Mouse (Mus musculus) hindbrain, embryonic 11.5 days (tissue): ENCODE data around the gene Hmga2. TPM values are rescaled to one million over a fixed set of nuclear protein-coding genes. Genes with fewer than 3 reads are reported as not detected.

Experiments
- ATAC-seq: fragments of 200-750 bp; cut with Nextera tagmentation; 2 replicates; pipeline ENCODE4 v1.8.0; 2017; ENCODE audit warnings: mild to moderate bottlenecking, moderate TSS enrichment, moderate library complexity; ENCODE audit not compliant: low FRiP score
- DNase-seq: peaks from one replicate; pipeline ENCODE4 v3.0.0-alpha.2; 2015; ENCODE audit warnings: low spot score
- H3K27ac ChIP-seq: fragments of 300-500 bp; sonication (generic); 2 replicates; pipeline ENCODE4 v1.5.1; 2014; ENCODE audit warnings: mild to moderate bottlenecking, low read depth, low read length
- H3K27me3 ChIP-seq: fragments of 300-500 bp; sonication (generic); 2 replicates; pipeline ENCODE4 v1.6.1; 2014; ENCODE audit warnings: mild to moderate bottlenecking, low read length, moderate library complexity, mixed read lengths; ENCODE audit not compliant: control insufficient read depth, insufficient read depth
- H3K36me3 ChIP-seq: fragments of 300-500 bp; sonication (generic); 2 replicates; pipeline ENCODE4 v1.6.1; 2014; ENCODE audit warnings: mild to moderate bottlenecking, low read length, moderate library complexity, mixed read lengths; ENCODE audit not compliant: control insufficient read depth, insufficient read depth
- H3K4me1 ChIP-seq: fragments of 300-500 bp; sonication (generic); replicated peaks from 2 replicates; pipeline ENCODE4 v1.6.1; 2014; ENCODE audit warnings: low read length, mixed read lengths; ENCODE audit not compliant: control insufficient read depth, insufficient read depth
- H3K4me2 ChIP-seq: fragments of 300-500 bp; sonication (generic); replicated peaks from 2 replicates; pipeline ENCODE4 v1.6.1; 2014; ENCODE audit warnings: mild to moderate bottlenecking, low read depth, low read length
- H3K4me3 ChIP-seq: fragments of 300-500 bp; sonication (generic); 2 replicates; pipeline ENCODE4 v1.5.1; 2014; ENCODE audit warnings: low read depth, low read length
- H3K9ac ChIP-seq: fragments of 300-500 bp; sonication (generic); 2 replicates; pipeline ENCODE4 v1.6.1; 2014; ENCODE audit warnings: low read depth, low read length
- H3K9me3 ChIP-seq: fragments of 300-500 bp; sonication (generic); 2 replicates; pipeline ENCODE4 v1.6.1; 2016; ENCODE audit warnings: low read length; ENCODE audit not compliant: control insufficient read depth
- WGBS: fragments of 180-500 bp; shearing (Covaris S2); extraction: QIAGEN DNeasy Blood & Tissue Kit; methylation state at CpG from one replicate; pipeline ENCODE4 v1.1.7; 2014; 5-methylcytosine and 5-hydroxymethylcytosine counted together
- polyA plus RNA-seq: library from polyadenylated mRNA; unstranded; fragments of >200 nt; fragmentation: Nextera tagmentation; extraction: Ambion mirVana; gene quantifications from 2 replicates; pipeline ENCODE4 v1.2.1, GENCODE M21; 2014

Gene Hmga2
- polyA plus RNA-seq, 1 experiment from 2014 or later, result 42.9 TPM

DNA sequence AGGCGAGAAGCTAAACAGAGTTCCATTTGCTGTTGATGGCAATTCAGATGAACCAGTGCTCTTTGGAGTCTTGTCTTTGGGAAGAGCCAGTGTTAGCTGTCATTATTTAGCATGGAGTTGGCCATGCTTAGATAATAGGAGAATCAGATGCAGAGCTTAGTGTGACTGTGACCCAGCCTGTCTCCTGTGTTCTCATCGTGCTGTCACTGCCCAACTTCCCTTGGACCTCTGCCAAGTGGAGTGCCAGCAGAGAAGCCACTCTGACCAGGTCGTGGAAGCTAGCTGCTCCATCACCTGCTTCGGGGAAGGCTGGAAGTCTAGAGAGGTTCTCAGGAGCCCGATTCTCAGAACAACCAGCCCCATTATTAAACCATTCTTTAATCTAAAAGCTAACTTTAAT, 73.3 kb downstream of the Hmga2 start:
- no peaks in the 10 kb centered on the region for H3K36me3 ChIP-seq
- no peaks in the 10 kb centered on the region for H3K27me3 ChIP-seq
- WGBS, result 76% methylated on average over 5 of the region's 5 CpGs
- DNase-seq (no peak), ATAC-seq (no peak)
- H3K9me3 ChIP-seq, result no peaks in the 10 kb centered on the region
- no peak overlapping the region for H3K9ac ChIP-seq
- H3K4me3 ChIP-seq, result no peak overlapping the region
- H3K27ac ChIP-seq, result no peak overlapping the region
- H3K4me2 ChIP-seq, result no peak overlapping the region
- H3K4me1 ChIP-seq, result no peaks in the 10 kb centered on the region; the same call in 1 of the 2 replicates

DNA sequence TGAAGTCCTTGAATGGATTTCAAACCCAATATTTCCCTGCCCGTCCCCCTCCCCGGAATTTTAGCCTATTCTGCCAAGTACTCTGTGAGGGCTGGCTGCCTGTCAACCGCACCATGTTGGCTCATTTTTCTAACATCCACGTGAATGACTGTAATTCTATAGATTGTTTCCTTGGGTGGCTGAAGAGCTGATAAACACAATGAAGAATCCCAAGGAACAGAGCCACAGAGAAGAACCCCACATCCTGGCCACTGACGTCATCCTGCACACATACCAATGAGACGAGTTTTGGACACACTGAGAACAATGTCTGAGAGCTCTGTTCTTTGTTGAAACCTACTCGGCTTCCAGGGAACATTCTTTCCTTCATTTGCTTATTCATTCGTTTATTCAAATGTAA, 74.5 kb downstream of the Hmga2 start:
- no peaks in the 10 kb centered on the region for H3K9me3 ChIP-seq
- no peak for ATAC-seq
- DNase-seq, result no peak
- H3K9ac ChIP-seq, result no peak overlapping the region
- H3K4me3 ChIP-seq, result no peak overlapping the region
- H3K4me2 ChIP-seq, result no peak overlapping the region
- no peaks in the 10 kb centered on the region for H3K36me3 ChIP-seq
- H3K27me3 ChIP-seq, result no peaks in the 10 kb centered on the region
- no peak overlapping the region for H3K27ac ChIP-seq
- no peaks in the 10 kb centered on the region for H3K4me1 ChIP-seq
- 57% methylated on average over 8 of the region's 8 CpGs for WGBS

DNA sequence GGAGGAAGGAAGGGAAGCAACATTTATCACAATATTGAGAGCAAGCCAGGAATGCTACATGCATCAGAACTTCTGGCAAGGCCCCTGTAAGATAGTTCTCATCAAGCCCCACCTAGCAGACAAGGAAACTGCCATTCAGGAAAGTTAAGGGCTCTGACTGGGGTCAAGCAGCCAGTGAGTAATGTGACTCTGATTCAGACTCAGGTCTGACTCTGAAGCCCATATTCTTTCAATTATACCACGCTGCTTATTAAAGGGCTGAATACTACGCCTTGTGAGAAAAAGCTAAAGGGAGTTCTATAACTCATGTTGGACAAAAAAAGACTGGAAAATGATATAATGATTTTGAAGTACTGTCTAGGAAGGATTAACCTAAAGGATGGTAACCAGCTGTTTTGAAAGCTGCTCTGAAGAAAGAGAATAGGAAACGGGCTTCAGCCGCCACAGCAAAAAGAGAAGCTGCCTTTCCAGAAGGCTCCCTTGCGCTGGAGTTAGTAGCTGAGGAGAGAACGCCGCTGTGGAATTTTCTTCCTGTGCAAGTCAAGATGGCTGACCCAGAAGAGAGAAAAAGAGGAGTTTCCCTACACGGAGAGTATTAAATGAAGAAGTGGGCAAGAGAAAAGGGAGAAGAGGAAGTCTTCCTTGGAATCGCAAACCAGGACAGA, 76.3 kb downstream of the Hmga2 start:
- no peak overlapping the region for H3K27ac ChIP-seq
- H3K4me1 ChIP-seq, result no peaks in the 10 kb centered on the region
- H3K4me3 ChIP-seq, result no peak overlapping the region
- no peaks in the 10 kb centered on the region for H3K9me3 ChIP-seq
- H3K9ac ChIP-seq, result no peak overlapping the region
- H3K4me2 ChIP-seq, result no peak overlapping the region
- no peaks in the 10 kb centered on the region for H3K36me3 ChIP-seq
- H3K27me3 ChIP-seq, result no peaks in the 10 kb centered on the region
- DNase-seq (no peak), ATAC-seq (no peak)
- WGBS, result 75% methylated on average over 9 of the region's 9 CpGs

DNA sequence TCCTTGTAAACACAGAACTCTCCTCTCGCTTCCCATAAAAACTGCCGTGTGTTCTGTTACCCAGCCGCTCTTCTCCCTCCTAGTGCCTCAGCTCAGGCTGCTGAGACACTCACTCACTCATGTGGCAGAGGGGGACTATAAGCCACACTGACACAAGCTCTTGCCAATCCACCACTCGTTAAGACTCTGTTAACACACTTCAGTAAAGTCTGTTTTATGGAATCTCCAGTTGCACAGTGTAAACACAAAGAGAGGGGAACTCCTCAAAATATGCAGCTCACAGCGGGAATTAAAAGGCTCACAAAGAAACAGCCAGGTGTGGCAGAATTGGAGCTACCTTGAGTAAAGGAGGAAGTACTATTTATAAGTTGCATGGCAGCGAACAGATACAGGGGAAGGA, 77.5 kb downstream of the Hmga2 start:
- no peaks in the 10 kb centered on the region for H3K4me1 ChIP-seq
- no peak overlapping the region for H3K4me2 ChIP-seq
- no peak overlapping the region for H3K9ac ChIP-seq
- no peak for ATAC-seq
- H3K4me3 ChIP-seq, result no peak overlapping the region
- no peaks in the 10 kb centered on the region for H3K27me3 ChIP-seq
- no peaks in the 10 kb centered on the region for H3K9me3 ChIP-seq
- H3K36me3 ChIP-seq, result no peaks in the 10 kb centered on the region
- no peak overlapping the region for H3K27ac ChIP-seq
- DNase-seq, result no peak
- 66% methylated on average over 6 of the region's 6 CpGs for WGBS

DNA sequence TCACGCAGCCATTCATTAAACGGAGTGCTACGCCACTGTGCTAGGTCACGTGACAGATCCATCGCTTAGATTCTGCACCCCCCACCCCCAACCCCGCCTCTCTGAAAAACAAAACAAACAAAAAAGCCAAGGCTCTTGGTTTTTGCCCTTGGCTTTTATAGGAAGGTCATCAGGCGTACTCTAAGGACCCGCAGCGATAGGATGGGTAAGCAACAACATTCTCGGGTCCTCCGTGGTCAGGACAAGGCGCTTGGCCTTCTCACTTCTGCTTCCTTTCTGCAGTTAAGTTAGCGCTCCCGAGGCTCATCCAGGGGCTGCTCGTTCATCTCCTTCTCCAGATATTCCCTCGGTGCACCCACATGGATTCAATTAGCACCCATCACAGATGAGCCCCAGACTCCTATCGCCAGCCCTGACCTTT, 79.0 kb downstream of the Hmga2 start:
- ATAC-seq (no peak), DNase-seq (no peak)
- H3K4me2 ChIP-seq, result no peak overlapping the region
- H3K4me3 ChIP-seq, result no peak overlapping the region
- H3K9ac ChIP-seq, result no peak overlapping the region
- H3K9me3 ChIP-seq, result no peaks in the 10 kb centered on the region
- WGBS, result 76% methylated on average over 17 of the region's 17 CpGs
- H3K27ac ChIP-seq, result no peak overlapping the region
- H3K36me3 ChIP-seq, result no peaks in the 10 kb centered on the region
- no peaks in the 10 kb centered on the region for H3K4me1 ChIP-seq
- no peaks in the 10 kb centered on the region for H3K27me3 ChIP-seq

DNA sequence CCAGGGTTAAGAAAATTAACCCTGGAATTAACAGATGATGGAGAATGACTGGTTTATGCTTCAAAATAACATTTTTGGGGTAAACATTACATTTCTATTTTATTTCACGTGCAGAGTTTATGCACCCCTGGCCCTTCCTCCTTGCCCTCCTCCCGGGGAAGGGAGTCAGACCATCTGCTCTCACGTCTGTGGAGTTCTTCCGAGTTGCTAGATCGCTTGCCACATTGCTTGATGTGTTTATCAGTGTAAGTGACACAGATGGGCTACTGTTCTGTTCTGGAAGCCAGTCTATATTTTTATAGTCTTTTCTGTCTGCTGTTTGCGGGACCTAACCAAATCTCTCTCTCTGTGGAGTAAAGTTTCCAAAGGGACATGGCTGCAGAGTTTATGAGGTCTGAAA, 80.7 kb downstream of the Hmga2 start:
- H3K9me3 ChIP-seq, result no peaks in the 10 kb centered on the region
- H3K4me2 ChIP-seq, result no peak overlapping the region
- H3K9ac ChIP-seq, result no peak overlapping the region
- no peaks in the 10 kb centered on the region for H3K4me1 ChIP-seq
- H3K27me3 ChIP-seq, result no peaks in the 10 kb centered on the region
- H3K4me3 ChIP-seq, result no peak overlapping the region
- no peak overlapping the region for H3K27ac ChIP-seq
- ATAC-seq, result no peak
- H3K36me3 ChIP-seq, result no peaks in the 10 kb centered on the region
- no peak for DNase-seq
- 83% methylated on average over 6 of the region's 6 CpGs for WGBS

DNA sequence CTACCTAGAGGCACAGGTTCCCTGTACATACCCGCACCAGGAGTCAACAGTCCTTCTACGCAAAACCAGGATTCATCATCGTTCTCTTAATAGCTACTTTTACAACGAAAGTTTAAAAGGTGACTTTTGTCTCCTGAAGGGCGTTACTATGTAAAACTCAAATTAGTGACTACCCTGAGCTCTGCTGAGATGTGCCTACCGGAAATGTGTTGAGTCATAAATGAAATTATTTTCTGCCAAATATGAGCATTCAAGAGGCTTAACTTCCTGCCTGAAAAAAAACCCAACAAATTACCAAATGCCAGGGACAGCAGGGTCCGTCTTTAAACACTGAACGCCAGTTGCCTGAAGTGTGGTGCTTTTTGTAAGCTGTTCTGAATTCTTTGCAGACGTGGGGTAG, 81.5 kb downstream of the Hmga2 start:
- no peak overlapping the region for H3K4me3 ChIP-seq
- WGBS, result 92% methylated on average over 9 of the region's 9 CpGs
- no peaks in the 10 kb centered on the region for H3K9me3 ChIP-seq
- no peak for DNase-seq
- no peaks in the 10 kb centered on the region for H3K36me3 ChIP-seq
- H3K4me1 ChIP-seq, result no peaks in the 10 kb centered on the region
- no peak overlapping the region for H3K9ac ChIP-seq
- H3K4me2 ChIP-seq, result no peak overlapping the region
- H3K27ac ChIP-seq, result no peak overlapping the region
- ATAC-seq, result no peak
- H3K27me3 ChIP-seq, result no peaks in the 10 kb centered on the region

DNA sequence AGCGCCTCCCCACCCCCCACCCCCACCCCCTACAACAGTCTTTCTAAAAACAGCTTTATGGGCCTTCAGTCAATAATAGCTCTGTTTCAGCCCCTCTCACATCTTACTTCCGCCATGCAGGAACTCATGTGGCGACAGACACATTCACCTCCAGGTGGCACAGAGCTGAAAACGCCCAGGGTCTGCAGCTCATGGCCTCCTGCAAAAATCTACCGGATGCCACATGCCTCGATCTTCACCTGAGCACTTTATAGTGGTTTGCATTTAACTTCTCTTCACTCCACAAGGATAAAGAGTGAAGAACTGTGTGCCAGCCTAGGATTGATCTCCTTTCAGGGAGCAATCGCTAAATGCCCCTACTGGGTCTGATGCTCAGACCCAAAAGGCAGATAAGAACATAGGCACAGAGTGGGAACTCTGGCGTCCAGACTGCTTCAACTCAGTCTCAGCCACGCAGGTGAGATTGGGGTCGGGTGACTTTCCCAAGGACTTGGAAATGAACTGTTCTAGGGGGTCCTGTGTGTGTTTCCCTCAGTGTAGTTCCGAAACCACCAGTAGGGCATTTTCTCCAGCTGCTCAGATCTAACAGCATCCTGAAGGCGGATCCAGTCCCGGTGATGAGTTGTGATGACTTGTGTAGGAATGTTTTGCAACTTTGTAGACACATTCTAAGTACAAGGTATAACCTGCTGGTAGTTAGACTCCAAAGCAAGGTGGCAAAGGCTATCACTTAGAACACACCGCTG, 84.1 kb downstream of the Hmga2 start:
- ATAC-seq (no peak), DNase-seq (no peak)
- H3K27ac ChIP-seq, result no peak overlapping the region
- H3K27me3 ChIP-seq, result 0 out of 2 replicates have a peak, but pooled peaks cover under 1% of the 10 kb centered on the region
- H3K4me3 ChIP-seq, result no peak overlapping the region
- H3K4me2 ChIP-seq, result no peak overlapping the region
- peaks cover 4% of the 10 kb centered on the region for H3K4me1 ChIP-seq
- H3K9ac ChIP-seq, result no peak overlapping the region
- H3K36me3 ChIP-seq, result no peaks in the 10 kb centered on the region
- H3K9me3 ChIP-seq, result no peaks in the 10 kb centered on the region
- WGBS, result 32% methylated on average over 14 of the region's 14 CpGs
